Mouse (Mus musculus): ENCODE measurements around the gene Cse1l. TPM values are rescaled to one million over a fixed set of nuclear protein-coding genes. Genes with fewer than 3 reads are reported as not detected.
A peak's percentile ranks its signal among the peaks of the same experiment; 100 is the strongest.

The Cse1l gene
- total and polyA plus RNA-seq, 3 experiments = 76.0 to 165 (median 162) TPM

GRCm38 (mm10) chr2:166956805-166957204, 51.0 kb downstream of the Cse1l start:
- dilution Hi-C loops (cut with MboI; ENCODE audit: extremely low pct_ligation_motif_present, extremely low pct_unique_long_range_greater_than_20kb, low sequenced_read_pairs) = no loop called here
- in situ Hi-C loops (cut with MboI; ENCODE audit: low pct_ligation_motif_present, low pct_unique_long_range_greater_than_20kb, low sequenced_read_pairs) = loop anchor here (5.0 kb wide), 1 partner anchor 45 kb away; no protein-coding TSS in a partner anchor
- peaks cover 46 to 87% of the 10 kb centered on the region in 2 experiments for H3K36me3 ChIP-seq (replicated peaks in 1 of 2; ENCODE audit: control insufficient read depth in 1 of 2, insufficient read depth in 1 of 2, low read length in 1 of 2)

GRCm38 (mm10) chr2:166960648-166961330, 54.9 kb downstream of the Cse1l start:
- in situ Hi-C loops (cut with MboI; ENCODE audit: low pct_ligation_motif_present, low pct_unique_long_range_greater_than_20kb, low sequenced_read_pairs) (no loop called here), dilution Hi-C loops (cut with MboI; ENCODE audit: extremely low pct_ligation_motif_present, extremely low pct_unique_long_range_greater_than_20kb, low sequenced_read_pairs) (no loop called here)
- H3K9me3 ChIP-seq (replicated peaks; ENCODE audit: low read length) = no peaks in the 10 kb centered on the region
- peaks cover 14 to 29% of the 10 kb centered on the region in 2 experiments for H3K4me1 ChIP-seq (ENCODE audit: control insufficient read depth in 1 of 2, insufficient read depth in 2 of 2)
- H3K4me3 ChIP-seq (replicated peaks in 1 of 3; ENCODE audit: low read depth in 2 of 3, low read length in 2 of 3, poor library complexity in 1 of 3) = no peak overlapping the region
- H3K9ac ChIP-seq (ENCODE audit: insufficient read depth, low read depth) = no peak overlapping the region
- H3K79me2 ChIP-seq (replicated peaks; ENCODE audit: control insufficient read depth, extremely low read depth, insufficient read depth, poor library complexity, severe bottlenecking) = peaks cover 2% of the 10 kb centered on the region
- DNase-seq (ENCODE audit: extremely low read depth) = no peak
- H3K27ac ChIP-seq (ENCODE audit: insufficient read depth, low read depth) = no peak overlapping the region
- TF ChIP-seq BHLHE40 (IDR thresholded peaks at IDR 0.05; ENCODE audit: low read depth, low read length) = peak; percentile 23; the same call in 1 of the 2 replicates
- TF ChIP-seq JUN (IDR thresholded peaks at IDR 0.05; ENCODE audit: insufficient read depth, low read depth, low read length) = no peak
- no peak for TF ChIP-seq NRF1 (IDR thresholded peaks at IDR 0.05; ENCODE audit: low read depth, low read length)
- H3K36me3 ChIP-seq (replicated peaks in 1 of 2; ENCODE audit: control insufficient read depth in 1 of 2, insufficient read depth in 1 of 2, low read length in 1 of 2) = peaks cover 25 to 73% of the 10 kb centered on the region in 2 experiments
- H3K27me3 ChIP-seq (replicated peaks) = no peaks in the 10 kb centered on the region
- no peak overlapping the region for H3K4me2 ChIP-seq (ENCODE audit: insufficient read depth, low read depth, poor library complexity, severe bottlenecking)

More at GRCm38 (mm10) chr2:166956805-166957204, 51.0 kb downstream of the Cse1l start:
- Histone ChIP-seq H3K27ac (ENCODE audit: insufficient read depth, low read depth) (no peak overlapping the region), H3K4me3 (replicated peaks in 1 of 3; ENCODE audit: low read depth in 2 of 3, low read length in 2 of 3, poor library complexity in 1 of 3) (no peak overlapping the region), H3K27me3 (replicated peaks) (no peaks in the 10 kb centered on the region), H3K4me2 (ENCODE audit: insufficient read depth, low read depth, poor library complexity, severe bottlenecking) (no peak overlapping the region), H3K4me1 (ENCODE audit: control insufficient read depth in 1 of 2, insufficient read depth in 2 of 2) (peaks cover 5% of the 10 kb centered on the region in 2 experiments; a peak in 3 of 4 replicates), H3K9me3 (replicated peaks; ENCODE audit: low read length) (no peaks in the 10 kb centered on the region), H3K9ac (ENCODE audit: insufficient read depth, low read depth) (no peak overlapping the region), H3K79me2 (replicated peaks; ENCODE audit: control insufficient read depth, extremely low read depth, insufficient read depth, poor library complexity, severe bottlenecking) (no peaks in the 10 kb centered on the region)
- TF ChIP-seq SIN3A (IDR thresholded peaks at IDR 0.05; ENCODE audit: low read length) = 0 out of 2 replicates have a peak, but pooled peaks have one; percentile 19
- TF ChIP-seq MXI1 (IDR thresholded peaks at IDR 0.05; ENCODE audit: low read depth, low read length) = no peak
- peak; percentile 82 for TF ChIP-seq RAD21 (IDR thresholded peaks at IDR 0.05; ENCODE audit: low read depth, low read length)
- no peak for TF ChIP-seq TCF12 (IDR thresholded peaks at IDR 0.05; ENCODE audit: low read depth, low read length)
- peak; percentile 61 for TF ChIP-seq ZC3H11A (IDR thresholded peaks at IDR 0.05; ENCODE audit: low read depth, low read length)
- no peak for TF ChIP-seq USF2 (conservative IDR thresholded peaks at IDR 0.05; ENCODE audit: low read depth, low read length)
- TF ChIP-seq ELF1 (IDR thresholded peaks at IDR 0.05; ENCODE audit: low read depth, low read length) = no peak
- TF ChIP-seq SMC3 (IDR thresholded peaks at IDR 0.05; ENCODE audit: low read depth, low read length) = peak; percentile 90
- no peak for TF ChIP-seq CHD2 (IDR thresholded peaks at IDR 0.05; ENCODE audit: low read length)
- peak; percentile 19 to 91; a peak in 3 of 4 replicates for TF ChIP-seq CTCF (conservative IDR thresholded peaks at IDR 0.05 in 1 of 2, IDR thresholded peaks at IDR 0.05 in 1 of 2; ENCODE audit: low read depth in 2 of 2, low read length in 2 of 2)
- DNase-seq (ENCODE audit: extremely low read depth) = peak; percentile 71
